Mouse (Mus musculus): Measurements from ENCODE around the gene Adgrv1.

Adgrv1 gene

GRCm38 (mm10) chr13:81134412-81134811, 498.5 kb downstream of the Adgrv1 start:
- no peak for DNase-seq

- DNase-seq, result peak in 1 of 2 experiments; percentile 50
Observed at GRCm38 (mm10) chr13:81133336-81133735, 499.6 kb downstream of the Adgrv1 start.

DNA sequence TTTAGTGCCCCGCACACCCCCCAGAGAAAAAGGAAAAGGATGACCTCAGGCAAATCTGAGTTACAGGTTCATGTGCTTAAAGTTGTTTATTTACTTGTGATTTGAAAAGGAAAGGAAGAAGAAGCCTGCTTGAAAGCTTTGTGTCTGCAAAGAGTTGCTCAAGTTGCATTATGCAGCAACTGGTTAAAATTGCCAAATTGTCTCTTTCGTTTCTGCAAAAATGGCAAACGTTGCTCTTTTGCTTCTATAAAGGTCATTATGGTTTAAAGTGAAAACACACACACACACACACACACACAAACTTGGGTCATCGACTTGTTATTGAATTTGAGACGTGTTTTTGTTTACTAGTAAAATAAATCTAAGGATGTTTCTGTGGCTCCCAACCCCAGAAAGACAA, 500.3 kb downstream of the Adgrv1 start:
- DNase-seq, result no peak

- DNase-seq, result no peak
Observed at GRCm38 (mm10) chr13:81131860-81132259, 501.1 kb downstream of the Adgrv1 start.

DNA sequence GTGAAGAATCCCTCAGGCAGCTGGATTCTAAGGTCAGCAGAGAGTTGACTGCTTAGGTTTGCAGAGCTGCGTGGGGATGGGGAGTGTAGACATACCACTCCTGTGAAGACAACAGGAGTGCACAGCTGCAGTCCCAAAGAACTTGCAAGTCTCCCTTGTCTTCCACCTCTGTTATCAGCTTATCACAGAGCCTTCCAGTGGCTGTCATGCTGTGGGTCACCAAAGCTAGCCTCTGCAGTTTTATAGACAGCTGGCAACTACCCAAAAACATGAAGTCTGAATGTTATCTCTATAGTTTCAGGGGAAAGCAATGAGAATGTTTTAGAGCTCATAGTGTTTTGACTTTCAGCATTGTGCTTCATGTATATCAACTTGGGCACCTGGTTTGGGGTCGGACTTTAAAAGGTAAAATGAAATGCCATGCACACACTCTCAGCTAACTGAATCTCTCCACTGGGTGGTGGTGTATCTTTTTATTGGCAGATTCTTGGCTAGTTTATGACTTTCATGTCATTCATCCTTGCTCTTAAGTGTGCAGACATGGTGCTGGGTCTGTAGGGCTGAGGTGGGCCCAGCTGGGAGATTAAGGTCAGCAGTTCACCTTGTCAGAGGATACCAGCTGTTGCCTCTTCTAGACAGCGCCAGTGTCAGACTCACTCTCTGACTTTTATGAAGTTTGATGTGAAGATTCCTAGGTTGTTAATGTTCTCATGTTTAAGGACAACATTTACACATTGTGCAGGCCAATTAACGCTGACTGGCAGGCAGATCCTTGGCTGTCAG, 502.0 kb downstream of the Adgrv1 start:
- DNase-seq, result no peak

DNA sequence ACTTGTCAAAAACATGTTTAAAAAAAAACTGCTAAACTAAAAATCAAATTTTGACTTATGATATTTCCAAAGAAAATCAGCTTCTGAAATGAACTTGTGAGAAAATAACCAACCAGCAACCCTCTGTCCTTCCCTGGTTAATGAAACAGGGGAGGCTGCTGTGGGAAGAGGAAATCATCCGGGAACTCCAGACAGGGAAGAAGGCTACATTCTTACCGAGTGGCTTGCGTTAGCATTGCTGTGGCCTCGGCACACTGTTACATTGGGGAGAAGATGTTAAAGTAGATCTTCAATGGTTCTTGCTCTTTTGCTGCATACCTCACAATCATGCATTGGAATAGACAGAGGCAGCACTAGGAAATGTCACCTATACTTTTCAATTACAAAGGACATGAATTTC, 507.1 kb downstream of the Adgrv1 start:
- DNase-seq, result no peak

DNA sequence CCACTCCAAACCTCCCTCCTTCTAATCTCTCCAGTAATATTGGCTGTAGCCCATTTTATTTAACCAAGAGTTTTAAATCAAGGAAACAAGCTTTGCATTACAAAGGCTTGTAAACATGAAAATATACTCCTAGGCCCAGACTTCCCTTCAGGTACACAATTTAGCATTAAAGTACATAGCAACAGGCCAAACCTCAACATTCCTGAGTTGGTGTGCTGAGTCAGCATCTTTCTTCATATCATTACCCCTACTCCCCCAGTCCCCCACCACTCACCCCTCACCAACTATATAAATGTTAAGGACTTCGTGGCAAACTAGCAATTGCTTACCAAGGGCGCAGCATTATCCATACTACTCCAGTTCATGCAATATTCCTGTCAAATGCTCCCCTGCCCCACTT, 510.7 kb downstream of the Adgrv1 start:
- DNase-seq, result no peak

GRCm38 (mm10) chr13:81110479-81110878, 522.5 kb downstream of the Adgrv1 start:
- no peak for DNase-seq

DNA sequence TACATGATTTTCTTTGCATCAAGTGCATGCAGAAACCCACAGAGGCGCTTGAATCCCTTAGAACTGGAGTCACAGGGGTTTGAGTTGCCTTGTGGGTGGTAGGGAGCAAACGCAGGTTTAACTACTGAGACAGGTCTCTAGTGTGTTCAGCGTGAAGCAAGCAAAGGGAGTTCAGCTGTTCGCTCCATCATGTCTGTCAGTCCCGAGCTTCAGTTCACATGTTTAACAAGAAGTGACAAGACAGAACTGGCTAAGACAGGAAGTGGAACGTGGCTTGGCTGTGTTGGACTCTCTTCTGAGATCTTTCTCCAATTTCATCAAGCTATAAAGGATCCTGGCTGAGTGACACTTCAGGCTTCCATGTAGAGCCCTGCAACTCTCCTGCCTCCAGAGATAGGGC, 523.3 kb downstream of the Adgrv1 start:
- peak in 1 of 2 experiments; percentile 11 for DNase-seq

GRCm38 (mm10) chr13:81108526-81109302, 524.2 kb downstream of the Adgrv1 start:
- DNase-seq, result peak; percentile 15 to 31

GRCm38 (mm10) chr13:81107436-81107835, 525.5 kb downstream of the Adgrv1 start:
- no peak for DNase-seq

GRCm38 (mm10) chr13:81103794-81104193, 529.2 kb downstream of the Adgrv1 start:
- DNase-seq, result peak; percentile 64 to 78

DNA sequence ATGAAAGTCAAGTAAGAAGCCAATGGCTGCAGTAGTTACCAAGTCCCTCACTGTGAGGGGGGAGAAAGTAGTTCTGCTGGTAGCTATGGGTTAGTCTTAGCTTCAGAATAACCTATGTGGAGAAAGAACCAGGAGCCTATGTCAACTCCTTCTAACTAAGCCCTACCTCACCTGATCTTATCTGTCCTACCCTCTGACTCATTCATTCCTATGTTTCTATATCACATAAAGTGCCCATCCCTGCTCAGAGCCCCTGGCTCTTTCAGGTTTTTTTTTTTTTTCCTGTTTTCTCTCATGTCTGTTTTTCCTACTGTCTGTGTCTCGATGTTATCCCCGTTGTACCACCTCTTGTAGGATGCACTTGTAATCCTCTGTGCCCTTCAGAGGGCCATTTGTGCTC, 536.5 kb downstream of the Adgrv1 start:
- DNase-seq, result no peak

DNA sequence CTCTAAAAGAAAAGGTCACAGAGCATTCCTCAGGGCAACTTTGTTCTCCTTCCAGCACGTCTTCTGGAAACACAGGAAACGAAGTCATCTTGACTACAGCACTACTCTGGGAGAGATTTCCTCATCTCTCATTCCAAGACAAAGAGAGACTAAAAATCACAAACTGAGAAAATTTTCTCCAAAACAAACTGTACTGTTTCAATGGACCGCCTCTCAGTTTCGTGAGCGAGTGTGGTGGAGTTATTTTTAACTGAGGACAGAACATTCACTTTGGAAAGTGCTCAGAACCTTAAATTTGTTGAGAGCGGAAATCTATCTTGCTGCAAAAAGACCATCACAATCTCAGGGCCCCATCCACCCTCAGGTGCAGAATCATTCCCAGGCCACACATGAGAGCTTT, 538.4 kb downstream of the Adgrv1 start:
- no peak for DNase-seq

DNA sequence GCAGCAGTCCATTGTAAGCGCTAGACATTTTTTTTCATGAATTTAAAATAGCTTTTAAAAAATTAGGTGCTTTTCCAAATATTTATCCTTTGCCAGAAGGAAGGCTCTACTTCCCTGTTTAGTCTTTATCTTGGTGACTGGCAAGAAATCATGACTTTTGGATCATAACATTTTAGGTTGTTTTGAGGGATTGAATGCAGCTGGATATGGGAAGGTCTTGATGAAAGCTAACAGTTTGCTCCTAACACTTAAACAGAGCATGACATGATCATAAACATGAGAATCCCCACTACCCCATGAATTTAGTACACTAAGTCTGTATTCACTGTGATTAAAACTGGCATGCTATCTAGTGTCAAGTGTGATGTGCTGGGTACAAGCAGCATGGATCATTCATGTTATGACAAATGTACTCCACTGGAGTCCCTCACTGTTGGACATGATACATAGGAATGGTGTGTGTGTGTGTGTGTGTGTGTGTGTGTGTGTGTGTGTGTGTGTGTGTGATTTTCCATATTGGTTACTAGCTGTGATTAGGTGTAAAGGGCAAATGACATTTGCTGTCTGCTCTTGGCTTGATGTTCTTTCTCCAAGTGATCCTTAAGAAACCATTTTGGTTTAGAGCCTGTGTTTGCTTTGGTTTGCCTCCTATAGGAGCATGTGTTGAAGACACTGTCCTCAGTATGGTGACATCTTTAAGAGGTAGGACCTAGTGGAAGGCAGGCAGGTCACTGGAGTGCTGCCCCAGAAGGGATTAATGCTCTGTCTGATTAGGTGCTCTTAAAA, 542.7 kb downstream of the Adgrv1 start:
- DNase-seq, result no peak

GRCm38 (mm10) chr13:81086969-81087682, 545.8 kb downstream of the Adgrv1 start:
- no peak for DNase-seq

DNA sequence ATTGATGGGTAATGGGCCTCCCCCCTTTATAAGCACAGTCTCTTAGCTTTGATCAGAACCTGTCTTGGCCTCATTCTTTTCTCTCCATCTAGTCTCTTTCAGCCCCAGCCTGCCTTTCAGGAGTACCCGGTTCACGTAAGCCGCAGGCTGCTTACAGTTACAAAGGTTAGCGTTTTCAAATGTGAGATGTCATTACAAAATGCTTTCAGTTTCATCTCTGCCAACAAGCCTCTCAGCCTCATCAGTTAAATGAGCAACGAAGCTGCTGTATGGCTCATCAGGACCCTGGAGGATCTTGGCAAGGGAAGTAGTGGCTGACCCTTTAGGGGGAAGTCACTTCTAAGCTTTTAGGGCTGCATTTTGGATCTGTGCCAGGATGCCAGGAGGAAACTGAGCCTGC, 560.7 kb downstream of the Adgrv1 start:
- DNase-seq, result no peak

- no peak for DNase-seq
Observed at GRCm38 (mm10) chr13:81051448-81051847, 581.5 kb downstream of the Adgrv1 start.

DNA sequence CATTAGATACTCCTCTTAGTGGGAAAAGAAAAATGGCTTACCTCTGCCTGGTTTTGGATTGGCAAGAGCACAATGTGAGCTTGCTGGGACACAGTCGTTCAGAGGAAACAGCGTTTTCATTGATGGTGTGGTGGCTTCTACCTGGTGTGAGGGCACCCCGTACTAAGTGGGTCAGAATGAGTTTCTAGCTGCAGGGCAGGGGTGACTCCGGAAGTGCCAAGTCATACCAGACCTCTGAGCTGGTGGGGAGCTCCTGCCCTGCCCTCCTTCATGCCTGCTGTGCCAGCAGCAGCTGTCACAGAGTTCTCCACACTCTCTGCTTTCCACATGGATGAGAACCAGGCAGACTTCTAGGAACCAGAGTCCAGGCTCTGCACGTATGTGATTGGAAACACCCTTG, 582.0 kb downstream of the Adgrv1 start:
- DNase-seq, result peak in 1 of 2 experiments; percentile 3

DNA sequence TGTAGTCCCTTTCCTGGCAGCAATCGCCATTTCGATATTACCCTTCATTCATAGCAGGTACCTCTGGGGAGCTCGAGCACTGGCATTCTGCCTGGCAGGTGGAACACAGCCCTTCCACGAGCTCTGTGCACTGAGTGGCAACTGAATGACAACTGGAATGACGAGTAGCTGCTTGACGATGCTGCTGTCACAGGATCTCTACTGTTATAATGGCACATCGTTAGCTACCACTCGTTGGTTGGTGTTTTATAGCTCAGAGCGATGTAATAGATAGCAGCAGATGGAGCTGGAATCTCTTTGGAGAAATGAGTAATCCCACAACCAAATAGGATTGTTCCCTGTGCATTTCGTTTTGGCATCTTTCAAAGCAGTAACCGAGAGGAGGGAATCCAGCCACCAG, 587.6 kb downstream of the Adgrv1 start:
- DNase-seq, result no peak
